8 mouse cellular contexts compared by ENCODE assay signal in genomic region chr11:74526180-74527158, GRCm38 (mm10).
DNase-seq lines count a peak whose midpoint lies in the region; ATAC-seq and TF ChIP-seq lines count a peak whose summit lies in the region.

No protein-coding gene starts in this region.

- 23% methylated on average over 18 of the region's 18 CpGs for WGBS in midbrain, embryonic 13.5 days
- WGBS in midbrain, embryonic 11.5 days: 21% methylated on average over 18 of the region's 18 CpGs
- 17% methylated on average over 18 of the region's 18 CpGs for WGBS in forebrain, embryonic 16.5 days
- 21% methylated on average over 18 of the region's 18 CpGs for WGBS in limb, embryonic 10.5 days

- no peaks in the 10 kb centered on the region for H3K79me2 ChIP-seq in myocyte (ENCODE audit: control insufficient read depth, insufficient read depth)

- no peak for TF ChIP-seq POLR2A in myocyte (IDR thresholded peaks at IDR 0.05; ENCODE audit: insufficient read length, low read depth)

- H3K36me3 ChIP-seq in midbrain, embryonic 13.5 days: no peaks in the 10 kb centered on the region
- H3K36me3 ChIP-seq in midbrain, embryonic 11.5 days (ENCODE audit: control insufficient read depth, insufficient read depth, low read length): no peaks in the 10 kb centered on the region
- no peaks in the 10 kb centered on the region for H3K36me3 ChIP-seq in forebrain, embryonic 16.5 days (ENCODE audit: control insufficient read depth, insufficient read depth)
- no peaks in the 10 kb centered on the region for H3K36me3 ChIP-seq in limb, embryonic 10.5 days
- H3K36me3 ChIP-seq in myocyte (ENCODE audit: control insufficient read depth, insufficient read depth): no peaks in the 10 kb centered on the region

- peaks cover 47% of the 10 kb centered on the region for H3K27me3 ChIP-seq in midbrain, embryonic 13.5 days
- peaks cover 37% of the 10 kb centered on the region for H3K27me3 ChIP-seq in midbrain, embryonic 11.5 days (ENCODE audit: control insufficient read depth, insufficient read depth, low read length)
- H3K27me3 ChIP-seq in forebrain, embryonic 16.5 days (replicated peaks; ENCODE audit: control insufficient read depth, insufficient read depth, low read length): peaks cover 8% of the 10 kb centered on the region
- peaks cover 67% of the 10 kb centered on the region for H3K27me3 ChIP-seq in limb, embryonic 10.5 days (ENCODE audit: low read depth, poor library complexity, severe bottlenecking)
- H3K27me3 ChIP-seq in myocyte (ENCODE audit: control insufficient read depth, insufficient read depth, insufficient read length): peaks cover 8% of the 10 kb centered on the region

- ATAC-seq in midbrain, embryonic 13.5 days: no peak
- ATAC-seq in midbrain, embryonic 11.5 days (ENCODE audit: low FRiP score): no peak
- ATAC-seq in forebrain, embryonic 16.5 days: no peak

- no peak overlapping the region for H3K4me3 ChIP-seq in midbrain, embryonic 13.5 days (replicated peaks)
- H3K4me3 ChIP-seq in midbrain, embryonic 11.5 days (ENCODE audit: low read depth, low read length): no peak overlapping the region
- no peak overlapping the region for H3K4me3 ChIP-seq in forebrain, embryonic 16.5 days (replicated peaks; ENCODE audit: low read length)
- peak overlapping the region; percentile 34 for H3K4me3 ChIP-seq in limb, embryonic 10.5 days
- peak overlapping the region; percentile 14 for H3K4me3 ChIP-seq in myocyte

- H3ac ChIP-seq in myocyte (ENCODE audit: control insufficient read depth, insufficient read length): no peak overlapping the region

- H3K27ac ChIP-seq in midbrain, embryonic 13.5 days: no peak overlapping the region
- no peak overlapping the region for H3K27ac ChIP-seq in midbrain, embryonic 11.5 days (ENCODE audit: low read depth, low read length)
- no peak overlapping the region for H3K27ac ChIP-seq in forebrain, embryonic 16.5 days (ENCODE audit: low read length)
- H3K27ac ChIP-seq in limb, embryonic 10.5 days: peak overlapping the region; percentile 34; the same call in 1 of the 2 replicates

- no peak overlapping the region for H3K9ac ChIP-seq in midbrain, embryonic 13.5 days (replicated peaks)
- H3K9ac ChIP-seq in midbrain, embryonic 11.5 days (ENCODE audit: low read length): no peak overlapping the region
- H3K9ac ChIP-seq in forebrain, embryonic 16.5 days (replicated peaks; ENCODE audit: low read depth, low read length): no peak overlapping the region

- H3K4me2 ChIP-seq in midbrain, embryonic 13.5 days (replicated peaks): 0 out of 2 replicates have a peak overlapping the region, but pooled peaks have one; percentile 13
- no peak overlapping the region for H3K4me2 ChIP-seq in midbrain, embryonic 11.5 days
- peak overlapping the region; percentile 24; the same call in 1 of the 2 replicates for H3K4me2 ChIP-seq in forebrain, embryonic 16.5 days (ENCODE audit: low read length)
- H3K4me2 ChIP-seq in myocyte (ENCODE audit: low read depth): peak overlapping the region; percentile 69

- DNase-seq in midbrain, embryonic 11.5 days (ENCODE audit: low spot score, missing footprints): no peak
- peak; percentile 63 for DNase-seq in adrenal gland, postnatal 14 days
- peak; percentile 62 for DNase-seq in heart, postnatal 4 days
- DNase-seq in limb, embryonic 10.5 days (ENCODE audit: low spot score): peak; percentile 59
- DNase-seq in yolk sac, embryonic 10.5 days (ENCODE audit: low spot score): peak; percentile 50

- H3K9me3 ChIP-seq in midbrain, embryonic 13.5 days: no peaks in the 10 kb centered on the region
- no peaks in the 10 kb centered on the region for H3K9me3 ChIP-seq in midbrain, embryonic 11.5 days (ENCODE audit: control insufficient read depth, low read length)
- H3K9me3 ChIP-seq in forebrain, embryonic 16.5 days (ENCODE audit: control insufficient read depth, low read length): no peaks in the 10 kb centered on the region
- H3K9me3 ChIP-seq in limb, embryonic 10.5 days (replicated peaks): no peaks in the 10 kb centered on the region

- H3K4me1 ChIP-seq in midbrain, embryonic 13.5 days (replicated peaks): peaks cover 37% of the 10 kb centered on the region
- peaks cover 10% of the 10 kb centered on the region for H3K4me1 ChIP-seq in midbrain, embryonic 11.5 days (ENCODE audit: control insufficient read depth, insufficient read depth, low read length)
- peaks cover 16% of the 10 kb centered on the region for H3K4me1 ChIP-seq in forebrain, embryonic 16.5 days (replicated peaks; ENCODE audit: control insufficient read depth, insufficient read depth, low read length)
- H3K4me1 ChIP-seq in limb, embryonic 10.5 days: peaks cover 35% of the 10 kb centered on the region

TF ChIP-seq in myocyte, 11 proteins besides CTCF, POLR2A, EP300 and RAD21:
- TF ChIP-seq E2F4 (IDR thresholded peaks at IDR 0.05; ENCODE audit: insufficient read depth) (no peak), MYOG (IDR thresholded peaks at IDR 0.05; ENCODE audit: control insufficient read depth in 1 of 3, insufficient read depth in 1 of 3, insufficient read length in 2 of 3, low read depth in 2 of 3) (peak in 1 of 3 experiments; percentile 17)

Comparison
In these comparisons a context has a peak if more than half of its experiments do, and no peak if none do; other contexts are left out.
1. H3K4me3 ChIP-seq: peak in limb, embryonic 10.5 days (single experiment) and myocyte (single experiment); none in midbrain, embryonic 13.5 days (single experiment), midbrain, embryonic 11.5 days (single experiment) and forebrain, embryonic 16.5 days (single experiment).